Mouse (Mus musculus): Measurements from ENCODE around the gene Pak4. TPM values are rescaled to one million over a fixed set of nuclear protein-coding genes. Genes with fewer than 3 reads are reported as not detected.
A peak's percentile ranks its signal among the peaks of the same experiment; 100 is the strongest.
"Not testable (repeated sequence)": the region's sequence is repeated elsewhere in the genome, so short reads cannot be mapped to it uniquely, and the experiment has no call there.

Gene Pak4
- polyA plus RNA-seq, 1 experiment: 21.3 TPM

DNA sequence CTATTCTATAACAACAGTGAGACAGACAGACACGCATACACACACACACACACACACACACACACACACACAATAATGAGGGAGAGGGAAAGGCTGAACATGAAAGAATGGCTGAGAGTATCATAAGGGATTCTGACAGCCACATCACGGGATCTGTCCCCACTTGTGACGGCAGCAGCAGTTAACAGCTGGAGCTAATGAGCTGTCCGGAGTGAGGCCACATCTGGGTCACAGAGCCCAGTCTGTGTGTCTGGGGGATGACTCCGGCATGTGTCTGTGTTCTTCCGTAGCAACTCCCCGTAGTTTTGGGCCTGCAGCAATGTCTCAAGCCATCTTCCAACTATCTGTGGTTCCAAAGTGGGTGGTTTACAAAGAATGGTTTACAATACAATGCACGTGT, 66.0 kb downstream of the Pak4 start:
- no peak for TF ChIP-seq POLR2A (IDR thresholded peaks at IDR 0.05; ENCODE audit: borderline replicate concordance, extremely low read depth, insufficient read depth, insufficient read length, poor library complexity, severe bottlenecking)
- no peak for TF ChIP-seq CTCF (IDR thresholded peaks at IDR 0.05; ENCODE audit: borderline replicate concordance, extremely low read depth, insufficient read depth, insufficient read length)
- DNase-seq (ENCODE audit: low read depth): no peak

DNA sequence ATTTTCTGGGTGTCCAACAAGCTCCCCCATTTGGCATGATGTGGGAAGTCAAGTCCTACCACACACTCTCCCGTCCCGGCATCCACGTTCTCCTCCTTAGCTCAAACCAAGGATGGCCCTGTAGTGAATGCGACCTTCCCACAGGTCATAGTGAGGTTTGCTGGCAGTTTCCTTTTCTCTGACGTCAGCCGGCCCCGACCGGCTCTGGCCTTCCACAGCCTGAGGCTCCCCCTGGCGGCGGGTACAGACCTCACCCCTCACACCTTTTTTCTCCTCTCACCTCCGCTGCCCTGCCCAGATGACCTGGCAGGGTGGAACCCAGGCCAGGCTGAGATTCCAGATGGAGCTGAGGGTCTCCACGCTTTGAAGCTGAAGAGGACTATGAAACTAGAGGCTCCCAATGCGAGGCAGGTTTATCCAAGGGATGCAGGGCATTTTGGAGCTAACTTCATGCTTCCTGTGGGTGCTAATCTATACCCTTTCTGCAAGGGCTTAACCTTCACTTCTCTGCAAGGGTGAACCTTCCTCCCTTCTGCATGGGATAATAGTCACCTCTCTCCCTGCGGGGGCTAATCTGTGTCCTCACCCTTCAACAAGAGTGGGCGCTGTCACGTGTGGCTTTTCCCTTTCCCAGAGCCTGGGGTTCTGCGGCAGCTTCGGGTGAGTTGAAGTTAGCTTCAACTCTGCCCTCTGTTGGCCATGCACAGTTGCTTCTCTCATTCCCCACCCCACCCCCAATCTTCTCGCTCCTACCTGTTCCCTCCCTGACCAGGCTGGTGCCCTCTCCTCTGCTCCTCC, 69.9 kb downstream of the Pak4 start:
- peak; percentile 78 for TF ChIP-seq CTCF (IDR thresholded peaks at IDR 0.05; ENCODE audit: borderline replicate concordance, extremely low read depth, insufficient read depth, insufficient read length)
- TF ChIP-seq POLR2A (IDR thresholded peaks at IDR 0.05; ENCODE audit: borderline replicate concordance, extremely low read depth, insufficient read depth, insufficient read length, poor library complexity, severe bottlenecking): no peak
- DNase-seq (ENCODE audit: low read depth): peak; percentile 57

DNA sequence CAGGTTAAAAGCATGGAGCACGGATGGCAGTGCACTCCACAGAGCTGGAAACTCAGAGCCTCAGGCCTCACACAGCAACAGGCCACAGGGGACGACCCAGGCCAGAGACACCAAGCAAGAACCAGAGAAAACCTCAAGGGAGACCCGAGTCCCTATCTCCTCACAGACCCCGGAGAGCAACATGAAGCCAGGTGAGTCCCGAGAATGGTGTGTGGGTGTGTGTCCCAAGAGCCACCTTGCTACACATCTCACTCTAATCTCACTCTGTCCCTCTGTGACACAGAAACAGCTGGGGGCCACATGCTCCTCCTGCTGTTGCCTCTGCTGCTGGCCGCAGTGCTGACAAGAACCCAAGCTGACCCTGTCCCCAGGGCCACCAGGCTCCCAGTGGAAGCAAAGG, 75.4 kb downstream of the Pak4 start, which contains the start of gene Ifnl3:
Gene Ifnl3 (plus strand): TSS at position 301 of the 400 bp plus-strand sequence.
- DNase-seq (ENCODE audit: low read depth): not testable (repeated sequence)

DNA sequence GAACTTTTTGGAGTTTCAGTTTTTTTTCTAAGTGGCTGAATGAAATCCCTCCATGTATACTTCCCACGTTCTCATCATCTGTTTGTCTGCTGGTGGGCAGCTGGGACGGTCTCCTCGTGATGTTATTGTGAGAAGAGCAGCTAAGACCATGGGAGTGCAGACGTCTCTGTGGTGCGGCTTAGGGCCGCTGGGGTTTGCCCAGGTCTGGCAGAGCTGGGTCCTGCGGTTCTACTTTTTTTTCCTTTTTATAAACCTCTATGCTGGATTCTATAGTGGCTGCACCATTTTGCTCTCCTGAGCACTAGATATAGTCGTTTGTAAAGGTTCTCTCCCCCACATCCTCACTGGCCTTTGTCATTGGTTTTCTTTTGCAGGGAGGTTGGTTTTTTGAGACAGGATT, 86.5 kb downstream of the Pak4 start:
- DNase-seq (ENCODE audit: low read depth): no peak
- TF ChIP-seq POLR2A (IDR thresholded peaks at IDR 0.05; ENCODE audit: borderline replicate concordance, extremely low read depth, insufficient read depth, insufficient read length, poor library complexity, severe bottlenecking) (no peak), CTCF (IDR thresholded peaks at IDR 0.05; ENCODE audit: borderline replicate concordance, extremely low read depth, insufficient read depth, insufficient read length) (no peak)

DNA sequence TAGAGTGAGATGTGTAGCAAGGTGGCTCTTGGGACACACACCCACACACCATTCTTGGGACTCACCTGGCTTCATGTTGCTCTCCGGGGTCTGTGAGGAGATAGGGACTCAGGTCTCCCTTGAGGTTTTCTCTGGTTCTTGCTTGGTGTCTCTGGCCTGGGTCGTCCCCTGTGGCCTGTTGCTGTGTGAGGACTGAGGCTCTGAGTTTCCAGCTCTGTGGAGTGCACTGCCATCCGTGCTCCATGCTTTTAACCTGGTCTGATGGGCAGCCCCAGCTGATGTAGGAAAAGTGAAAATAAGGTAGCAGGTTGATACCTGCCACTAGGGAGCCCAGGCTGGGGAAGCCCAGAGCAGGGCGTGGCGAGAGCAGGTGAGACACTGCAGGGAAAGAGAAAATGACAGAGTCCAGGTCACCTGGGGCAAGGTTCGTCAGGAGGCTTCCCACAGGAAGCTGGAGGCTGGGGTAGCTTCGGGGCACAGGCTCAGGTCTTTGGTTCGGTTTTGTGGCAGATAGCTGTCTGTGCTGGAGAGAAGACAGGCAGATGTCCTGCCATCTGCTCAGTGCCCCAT, 87.5 kb downstream of the Pak4 start, which contains the start of gene Ifnl2:
Gene Ifnl2 (minus strand): TSS at position 51 of the 570 bp plus-strand sequence.
- DNase-seq (ENCODE audit: low read depth): not testable (repeated sequence)

DNA sequence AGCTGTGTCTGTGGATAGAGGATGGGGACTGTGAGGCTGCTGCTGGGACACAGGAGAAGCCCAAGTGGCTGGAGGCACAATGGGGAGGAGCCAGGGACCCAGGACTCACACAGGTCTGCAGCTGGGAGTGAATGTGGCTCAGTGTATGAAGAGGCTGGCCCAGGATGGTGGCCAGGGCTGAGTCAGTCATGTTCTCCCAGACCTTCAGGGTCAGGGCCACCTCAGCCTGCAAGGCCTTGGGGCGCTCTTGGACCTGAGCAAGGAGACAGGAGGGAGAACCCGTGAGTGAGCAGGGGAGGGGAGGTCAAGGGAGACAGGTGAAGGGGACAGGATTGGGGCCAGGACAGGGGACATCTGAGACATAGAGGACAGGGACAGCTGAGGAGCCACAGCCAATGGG, 88.9 kb downstream of the Pak4 start:
- not testable (repeated sequence) for DNase-seq (ENCODE audit: low read depth)

Other genes starting within 250 kb of the Pak4 start
- gene Rps16, start 247.5 kb downstream of the Pak4 start, polyA plus RNA-seq (2012; rRNA removed): 1,173 and 1,238 TPM in 2 replicates
- gene Plekhg2, start 225.6 kb downstream of the Pak4 start, polyA plus RNA-seq (2012; rRNA removed): 20.2 and 35.0 TPM in 2 replicates
- 4.1 and 4.3 TPM in 2 replicates for gene Zfp36, start 217.9 kb downstream of the Pak4 start, polyA plus RNA-seq (2012; rRNA removed)
- 46.5 and 57.7 TPM in 2 replicates for gene Med29, start 205.5 kb downstream of the Pak4 start, polyA plus RNA-seq (2012; rRNA removed)
- 95.0 and 105 TPM in 2 replicates for gene Paf1, start 205.2 kb downstream of the Pak4 start, polyA plus RNA-seq (2012; rRNA removed)
- gene Gmfg, start 160.7 kb downstream of the Pak4 start, polyA plus RNA-seq (2012; rRNA removed): 2.8 and 3.3 TPM in 2 replicates
- gene Lrfn1, start 146.2 kb downstream of the Pak4 start, polyA plus RNA-seq (2012; rRNA removed): 61.1 and 87.9 TPM in 2 replicates
- gene Ifnl2, start 87.7 kb downstream of the Pak4 start, polyA plus RNA-seq (2012; rRNA removed): not detected in 2 replicates
- not detected in 2 replicates for gene Ifnl3, start 75.3 kb downstream of the Pak4 start, polyA plus RNA-seq (2012; rRNA removed)
- gene Sycn, start 57.3 kb downstream of the Pak4 start, polyA plus RNA-seq (2012; rRNA removed): not detected in 2 replicates
- 0.08 and 0.11 TPM in 2 replicates for gene Nccrp1, start 50.9 kb downstream of the Pak4 start, polyA plus RNA-seq (2012; rRNA removed)
- gene Samd4b, start within 50 bp of the Pak4 start, polyA plus RNA-seq (2012; rRNA removed): 83.9 and 92.0 TPM in 2 replicates
- 0.11 and 0.30 TPM in 2 replicates for gene Acp7, start 33.1 kb upstream of the Pak4 start, polyA plus RNA-seq (2012; rRNA removed)
- 18.0 and 22.0 TPM in 2 replicates for gene Fbxo27, start 94.7 kb upstream of the Pak4 start, polyA plus RNA-seq (2012; rRNA removed)
- 3.3 and 4.1 TPM in 2 replicates for gene Fbxo17, start 118.6 kb upstream of the Pak4 start, polyA plus RNA-seq (2012; rRNA removed)
- 68.0 and 91.1 TPM in 2 replicates for gene Mrps12, start 143.6 kb upstream of the Pak4 start, polyA plus RNA-seq (2012; rRNA removed)
- 22.5 and 27.4 TPM in 2 replicates for gene Sars2, start 143.8 kb upstream of the Pak4 start, polyA plus RNA-seq (2012; rRNA removed)
- gene Ccer2, start 158.0 kb upstream of the Pak4 start, polyA plus RNA-seq (2012; rRNA removed): 0.33 TPM in 1 of 2 replicates, not detected in the other
- 119 and 125 TPM in 2 replicates for gene Sirt2, start 168.6 kb upstream of the Pak4 start, polyA plus RNA-seq (2012; rRNA removed)
- 32.7 and 34.7 TPM in 2 replicates for gene Nfkbib, start 169.3 kb upstream of the Pak4 start, polyA plus RNA-seq (2012; rRNA removed)
- 0.90 and 1.1 TPM in 2 replicates for gene Rinl, start 190.8 kb upstream of the Pak4 start, polyA plus RNA-seq (2012; rRNA removed)
- gene Hnrnpl, start 210.4 kb upstream of the Pak4 start, polyA plus RNA-seq (2012; rRNA removed): 444 and 451 TPM in 2 replicates
- gene Ech1, start 227.0 kb upstream of the Pak4 start, polyA plus RNA-seq (2012; rRNA removed): 77.8 and 100 TPM in 2 replicates
- gene Lgals4, start 235.7 kb upstream of the Pak4 start, polyA plus RNA-seq (2012; rRNA removed): 6.0 and 7.0 TPM in 2 replicates

Measured in brain, embryonic 14.5 days (tissue).